Mouse (Mus musculus) megakaryocyte, adult 5-6 weeks (primary cell): Measurements from ENCODE around the gene E130208F15Rik. TPM values are rescaled to one million over a fixed set of nuclear protein-coding genes. Genes with fewer than 3 reads are reported as not detected.

Experiments used
- ATAC-seq: 2 replicates; pipeline ENCODE4 v1.8.0; 2016; ENCODE audit warnings: mild to moderate bottlenecking, inconsistent platforms; ENCODE audit not compliant: poor library complexity, severe bottlenecking
- total RNA-seq, 2 experiments: library from RNA; stranded (forward) in 1 of 2; stranded (reverse) in 1 of 2; fragments of 153-499, 151-499 nt in 1 of 2; fragments of 221-1000, 200-1000 nt in 1 of 2; gene quantifications; 2 replicates each; pipeline versions ENCODE4 v1.2.3 to v1.2.4; 2015 to 2017

Gene E130208F15Rik
- total RNA-seq, 2 experiments from 2014 or later, result 0.88 TPM; not detected in 1

- ATAC-seq, result no peak
These were observed 11.2 kb downstream of the E130208F15Rik start for GRCm38 (mm10) chr7:30332622-30333259.

GRCm38 (mm10) chr7:30333436-30333835, 11.9 kb downstream of the E130208F15Rik start:
- no peak for ATAC-seq

GRCm38 (mm10) chr7:30334563-30334962, 13.0 kb downstream of the E130208F15Rik start:
- no peak for ATAC-seq

GRCm38 (mm10) chr7:30335688-30336087, 14.1 kb downstream of the E130208F15Rik start:
- no peak for ATAC-seq

GRCm38 (mm10) chr7:30336384-30336783, 14.8 kb downstream of the E130208F15Rik start:
- ATAC-seq, result peak; percentile 81

- no peak for ATAC-seq
These were observed 18.0 kb downstream of the E130208F15Rik start for GRCm38 (mm10) chr7:30339432-30340109.

- no peak for ATAC-seq
These were observed 25.3 kb downstream of the E130208F15Rik start for GRCm38 (mm10) chr7:30346635-30347379.

GRCm38 (mm10) chr7:30347828-30348227, 26.3 kb downstream of the E130208F15Rik start:
- peak; percentile 92 for ATAC-seq

- peak; percentile 67 for ATAC-seq
These were observed 31.8 kb downstream of the E130208F15Rik start for GRCm38 (mm10) chr7:30353279-30353822.

- ATAC-seq, result no peak
These were observed 32.5 kb downstream of the E130208F15Rik start for GRCm38 (mm10) chr7:30354059-30354458.

- no peak for ATAC-seq
These were observed 37.0 kb downstream of the E130208F15Rik start for GRCm38 (mm10) chr7:30358378-30359186.

- no peak for ATAC-seq
These were observed 37.8 kb downstream of the E130208F15Rik start for GRCm38 (mm10) chr7:30359276-30359865.

GRCm38 (mm10) chr7:30360028-30360427, 38.5 kb downstream of the E130208F15Rik start:
- no peak for ATAC-seq

- no peak for ATAC-seq
These were observed 41.3 kb downstream of the E130208F15Rik start, which contains the start of gene Lrfn3 for GRCm38 (mm10) chr7:30362652-30363343. TSS of gene Lrfn3 (minus strand) at chr7:30362772.

- no peak for ATAC-seq
These were observed 41.8 kb downstream of the E130208F15Rik start for GRCm38 (mm10) chr7:30363344-30363738.

GRCm38 (mm10) chr7:30367466-30367865, 45.9 kb downstream of the E130208F15Rik start:
- no peak for ATAC-seq
